ENCODE assay signal across 8 mouse cellular contexts in the genomic region with DNA sequence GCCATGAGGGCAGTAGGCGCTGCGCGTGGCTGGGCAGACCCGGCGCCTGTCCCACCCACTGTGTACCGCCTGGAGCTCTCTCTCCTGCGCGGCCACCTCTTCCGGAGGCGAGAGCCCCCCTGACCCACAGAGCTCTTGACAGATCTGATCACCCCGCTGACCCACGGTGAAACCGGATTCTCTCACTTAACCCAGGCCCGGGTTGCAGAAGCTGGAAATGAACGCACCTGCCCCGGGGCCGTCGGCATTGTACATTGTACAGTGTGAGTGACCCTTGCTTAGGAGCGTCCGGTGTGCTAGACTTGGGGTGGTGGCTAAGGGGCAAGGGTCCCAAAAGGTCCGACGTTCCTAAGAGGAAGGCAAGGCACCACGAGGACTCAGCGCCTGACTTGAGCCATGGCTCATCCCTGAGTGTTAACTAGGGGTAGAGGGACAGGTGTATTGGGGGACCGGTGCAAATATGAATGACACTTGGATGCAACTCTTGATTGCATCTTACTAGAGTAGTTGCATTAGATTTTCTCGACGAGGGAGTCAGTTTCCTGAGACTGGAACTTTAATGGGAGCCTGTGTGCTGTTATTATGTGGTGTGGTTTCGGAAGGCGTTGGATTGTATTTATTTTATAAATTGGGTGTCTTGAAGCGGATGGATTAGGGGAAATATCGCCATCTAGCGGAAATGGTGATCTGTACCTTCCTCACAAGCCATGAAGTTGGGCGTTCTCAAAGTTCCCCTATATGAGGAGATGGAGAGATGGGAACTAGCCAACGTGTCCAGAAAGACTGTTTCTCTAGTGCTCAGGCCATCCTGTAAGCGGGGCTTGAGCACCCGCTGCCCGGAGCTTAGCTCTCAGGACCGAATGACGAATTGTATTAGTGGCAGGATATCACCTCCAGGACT. TPM values are rescaled to one million over a fixed set of nuclear protein-coding genes. Genes with fewer than 3 reads are reported as not detected.
A peak's percentile ranks its signal among the peaks of the same experiment; 100 is the strongest.
DNase-seq lines count a peak whose midpoint lies in the region; ATAC-seq and TF ChIP-seq lines count a peak whose summit lies in the region.

No protein-coding gene starts in this region.

- ATAC-seq in hindbrain, embryonic 15.5 days (ENCODE audit: low FRiP score, low read depth): peak; percentile 20; the same call in 1 of the 2 replicates
- peak; percentile 46 for ATAC-seq in lung, postnatal 0 days

- no peaks in the 10 kb centered on the region for H3K36me3 ChIP-seq in hindbrain, embryonic 15.5 days
- H3K36me3 ChIP-seq in lung, postnatal 0 days (ENCODE audit: insufficient read depth, low read length): no peaks in the 10 kb centered on the region

- peak overlapping the region; percentile 73 for H3K4me3 ChIP-seq in hindbrain, embryonic 15.5 days
- peak overlapping the region; percentile 49 for H3K4me3 ChIP-seq in lung, postnatal 0 days (ENCODE audit: low read depth, low read length)

- peak; percentile 82 for TF ChIP-seq CTCF in lung, postnatal 0 days (IDR thresholded peaks at IDR 0.05)

- no peaks in the 10 kb centered on the region for H3K9me3 ChIP-seq in hindbrain, embryonic 15.5 days
- no peaks in the 10 kb centered on the region for H3K9me3 ChIP-seq in lung, postnatal 0 days (ENCODE audit: low read length)

- H3K27me3 ChIP-seq in hindbrain, embryonic 15.5 days: no peaks in the 10 kb centered on the region
- H3K27me3 ChIP-seq in lung, postnatal 0 days (replicated peaks; ENCODE audit: insufficient read depth, low read length): peaks cover 10% of the 10 kb centered on the region; the same call in 1 of the 2 replicates

- peak overlapping the region; percentile 94 for H3K4me2 ChIP-seq in hindbrain, embryonic 15.5 days
- H3K4me2 ChIP-seq in lung, postnatal 0 days (replicated peaks; ENCODE audit: low read depth, low read length): peak overlapping the region; percentile 99

- H3K27ac ChIP-seq in hindbrain, embryonic 15.5 days (replicated peaks): peak overlapping the region; percentile 93
- H3K27ac ChIP-seq in lung, postnatal 0 days (ENCODE audit: low read length): no peak overlapping the region

- H3K4me1 ChIP-seq in hindbrain, embryonic 15.5 days (replicated peaks): peaks cover 57% of the 10 kb centered on the region
- peaks cover 14% of the 10 kb centered on the region; the same call in 1 of the 2 replicates for H3K4me1 ChIP-seq in lung, postnatal 0 days (ENCODE audit: insufficient read depth, low read depth, low read length)

- TF ChIP-seq EP300 in lung, postnatal 0 days (IDR thresholded peaks at IDR 0.05): no peak

- peak overlapping the region; percentile 90 for H3K9ac ChIP-seq in hindbrain, embryonic 15.5 days
- no peak overlapping the region for H3K9ac ChIP-seq in lung, postnatal 0 days (replicated peaks; ENCODE audit: low read depth)

- WGBS in hindbrain, embryonic 15.5 days: under 1% methylated on average over 39 of the region's 39 CpGs
- 2% methylated on average over 39 of the region's 39 CpGs for WGBS in lung, postnatal 0 days

- DNase-seq in adrenal gland, adult 2 months: peak; percentile 54
- no peak for DNase-seq in adrenal gland, postnatal 25 days
- peak; percentile 78 for DNase-seq in cerebellum, adult 8-10 months
- DNase-seq in frontal cortex, adult 2 months (ENCODE audit: extremely low spot score in 1 of 2, low spot score in 1 of 2): peak; percentile 77 to 95
- peak; percentile 60 to 72 for DNase-seq in layer of hippocampus, postnatal 36 days
- DNase-seq in lung, postnatal 0 days (ENCODE audit: low spot score): peak; percentile 89
- DNase-seq in right cerebral cortex, postnatal 10 days (ENCODE audit: low spot score in 2 of 2): peak; percentile 86

RNA-seq across cellular contexts. Expression of gene Rgma, which starts 1.0 kb away (rescaled TPM):
- total RNA-seq in adrenal gland, adult 2 months (2021): 10 to 100 TPM in 1 of 2 experiments, 1 to 10 TPM in 1; 8.2 to 24.1 TPM
- polyA plus RNA-seq in adrenal gland, adult 2 months (2012; rRNA removed): 21.6 and 22.8 TPM in 2 replicates
- total RNA-seq in adrenal gland, postnatal 25 days (2021): 7.7 and 9.9 TPM in 2 replicates
- polyA plus RNA-seq in frontal cortex, adult 2 months (2012; rRNA removed): 27.9 and 31.7 TPM in 2 replicates
- polyA plus RNA-seq in hindbrain, embryonic 15.5 days (2015; fragmentation: Nextera tagmentation; extraction: Ambion mirVana): 39.5 and 45.1 TPM in 2 replicates
- 10 to 100 TPM; 44.1 to 48.8 TPM for total RNA-seq in layer of hippocampus, postnatal 36 days (2021)
- polyA plus RNA-seq in lung, postnatal 0 days (2015; fragmentation: Nextera tagmentation; extraction: Ambion mirVana): 4.8 and 5.9 TPM in 2 replicates
